Mouse (Mus musculus) embryo, embryonic 9.5 days (tissue): ENCODE results near the gene Tacc3.
A peak's percentile ranks its signal among the peaks of the same experiment; 100 is the strongest.

Source experiments
- DNase-seq: peaks from one replicate; pipeline ENCODE4 v3.0.0-alpha.2; 2017; ENCODE audit errors: extremely low spot score

Tacc3 gene

DNA sequence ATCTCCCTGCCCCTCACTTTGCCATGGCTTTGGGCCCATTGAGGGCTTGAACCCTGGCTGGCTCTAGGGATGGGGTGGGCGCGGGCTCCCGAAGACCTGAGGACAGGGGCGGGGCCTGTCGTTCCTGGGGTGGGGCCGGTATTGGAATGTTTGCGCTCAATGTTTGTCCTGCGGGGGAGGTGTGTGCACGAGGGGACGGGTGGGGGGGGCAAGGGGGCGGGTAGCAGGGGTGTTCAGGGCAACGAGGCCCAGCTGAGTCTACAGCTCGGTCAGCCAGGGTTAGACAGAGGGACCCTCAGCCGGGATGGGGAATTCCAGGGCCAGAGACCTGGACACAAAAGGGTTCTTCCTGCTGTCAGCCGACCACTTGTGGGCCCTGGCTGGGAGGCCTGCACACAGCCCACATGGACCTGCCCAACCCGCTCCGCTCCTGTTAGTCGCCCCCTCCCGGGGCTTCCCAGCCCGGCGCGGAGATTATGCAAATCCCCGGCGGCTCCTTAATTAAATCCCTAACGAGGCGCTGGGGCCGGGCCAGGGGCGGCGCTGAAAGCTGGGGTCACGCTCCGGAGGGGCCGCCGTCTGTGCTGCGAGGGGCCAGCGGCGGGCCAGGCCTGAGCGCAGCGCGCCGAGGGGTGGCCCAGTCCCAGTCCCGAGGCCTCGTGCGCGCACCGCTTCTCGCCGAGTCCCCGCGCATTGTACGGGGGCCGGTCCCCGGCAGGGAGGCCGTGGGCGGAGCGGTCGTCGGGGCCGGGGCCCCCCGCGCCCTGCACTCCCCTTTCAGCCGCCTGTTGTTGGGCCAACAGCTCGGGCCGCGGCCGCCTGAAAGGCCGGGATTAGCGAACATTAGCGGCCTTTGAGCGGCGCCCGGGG, 37.2 kb downstream of the Tacc3 start:
- DNase-seq, result peak; percentile 84

DNA sequence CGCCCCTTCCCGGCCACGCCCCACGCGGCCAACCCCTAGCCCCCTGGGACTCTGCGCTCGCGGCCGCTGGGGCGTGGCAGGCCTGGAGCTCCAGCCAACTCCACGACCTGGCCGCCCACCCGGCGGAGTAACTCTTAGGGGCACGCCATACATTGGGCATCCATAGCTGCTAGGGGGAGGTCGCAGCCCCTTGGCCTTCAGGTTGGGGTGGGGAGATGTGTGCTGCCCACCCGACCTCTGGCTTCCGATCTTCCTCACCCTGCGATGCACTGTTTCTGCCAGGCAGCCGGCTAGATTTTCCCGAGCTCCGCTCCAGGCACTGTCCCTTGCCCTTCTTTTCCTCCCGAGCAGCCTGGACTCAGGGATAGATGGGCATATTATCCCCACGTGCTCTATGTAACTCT, 37.8 kb downstream of the Tacc3 start:
- no peak for DNase-seq

DNA sequence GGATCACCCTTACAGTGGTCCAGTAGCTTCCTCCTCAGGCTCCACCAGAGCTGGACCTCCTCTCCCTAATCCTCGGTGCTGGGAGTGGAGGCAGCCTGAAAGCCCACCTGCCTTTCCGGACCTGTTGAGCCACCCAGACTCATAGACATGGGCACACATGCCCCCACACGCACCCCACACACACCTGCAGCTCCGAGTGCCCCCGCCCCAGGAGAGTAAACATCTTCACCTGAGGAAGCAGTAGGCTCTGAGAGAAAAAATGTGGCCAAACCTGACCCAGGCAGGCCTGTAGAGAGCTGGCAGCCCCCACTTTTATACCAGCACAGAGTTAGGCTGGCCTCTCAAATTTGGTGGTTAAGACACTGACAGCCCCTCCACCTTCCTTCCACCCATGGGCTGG, 38.5 kb downstream of the Tacc3 start:
- no peak for DNase-seq

DNA sequence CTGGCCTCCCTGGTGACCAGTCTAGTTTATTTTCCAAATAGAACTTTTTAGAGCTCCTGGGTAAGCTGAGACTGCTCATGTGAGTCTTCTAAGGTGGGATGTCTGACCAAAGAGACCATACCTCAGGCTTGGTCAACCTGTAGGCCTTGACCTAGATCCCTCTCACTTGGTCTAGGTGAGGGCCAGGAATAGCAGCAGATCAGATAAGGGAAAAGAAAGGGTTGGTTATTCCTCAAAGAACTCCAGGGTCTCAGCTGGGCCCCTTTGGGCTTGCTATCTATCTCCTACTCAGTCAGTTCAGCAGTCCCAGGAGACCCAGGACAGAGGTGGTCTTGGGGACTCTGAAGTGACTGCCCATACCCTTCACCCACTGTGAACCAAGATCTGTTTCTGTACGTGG, 39.6 kb downstream of the Tacc3 start:
- DNase-seq, result no peak

DNA sequence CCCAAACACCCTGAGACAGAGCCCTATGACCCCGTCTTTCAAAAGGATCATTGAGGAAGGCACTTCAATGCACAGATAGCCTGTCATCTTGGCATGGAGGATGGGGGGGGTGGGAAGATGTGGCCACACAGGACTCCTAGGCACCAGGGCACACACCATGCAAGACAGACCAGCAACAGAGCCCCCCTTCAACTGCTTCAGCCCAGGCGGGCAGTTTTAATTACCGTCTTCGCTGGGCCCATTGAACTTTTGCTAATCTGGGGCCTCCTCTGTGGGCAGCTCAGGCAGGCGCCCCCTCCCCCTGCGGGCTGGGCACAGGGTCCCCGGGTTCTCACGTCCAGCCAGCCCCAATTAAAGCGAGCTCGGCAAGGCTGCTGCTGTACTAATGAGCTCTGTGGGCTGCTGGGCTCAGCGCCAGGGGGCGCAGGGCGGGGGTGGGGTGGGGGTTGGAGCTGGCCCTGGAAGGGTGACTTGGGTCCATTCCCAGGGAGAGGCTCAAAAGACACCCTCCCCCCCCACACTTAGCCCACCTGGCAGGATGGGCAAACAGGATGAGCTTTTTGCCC, 40.1 kb downstream of the Tacc3 start:
- no peak for DNase-seq

DNA sequence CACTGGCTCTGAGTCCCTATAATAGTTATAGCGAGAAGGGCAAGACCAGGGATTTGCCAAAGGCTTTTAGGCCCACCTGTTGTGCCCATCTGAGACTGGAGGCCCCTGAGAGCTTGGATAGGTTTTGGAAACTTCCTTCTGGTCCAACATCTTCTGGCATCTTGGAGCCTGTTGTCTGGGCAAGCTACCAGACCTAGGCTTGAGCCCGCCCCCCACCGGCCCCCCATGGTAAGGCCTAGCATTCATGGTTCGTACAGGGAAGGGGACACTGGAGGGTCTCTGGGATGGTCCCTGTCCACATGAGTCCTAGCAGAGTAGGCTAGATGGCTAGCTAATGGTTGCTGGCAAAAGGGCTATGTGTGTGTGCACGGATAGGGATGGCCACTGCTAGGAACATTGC, 40.7 kb downstream of the Tacc3 start:
- DNase-seq, result no peak

DNA sequence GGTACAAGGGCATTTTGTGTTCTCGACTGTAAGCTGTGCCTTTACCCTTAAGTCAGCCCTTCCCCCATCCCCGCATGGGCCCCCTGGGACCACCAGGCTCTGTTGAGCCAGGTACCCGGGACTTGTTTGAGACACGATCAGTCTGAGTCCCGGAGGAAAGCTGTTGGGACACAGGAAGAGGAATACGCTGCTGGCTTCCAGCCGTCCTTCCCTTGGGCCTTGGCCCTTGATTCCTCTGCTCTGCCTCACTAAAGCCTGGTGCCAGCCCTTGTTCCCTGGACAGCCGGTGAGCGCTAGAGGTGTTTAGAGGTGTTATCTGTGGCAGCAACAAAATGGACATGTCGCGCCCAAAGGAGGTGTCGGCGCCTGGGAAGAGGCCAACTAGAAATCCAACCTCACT, 42.1 kb downstream of the Tacc3 start:
- no peak for DNase-seq

DNA sequence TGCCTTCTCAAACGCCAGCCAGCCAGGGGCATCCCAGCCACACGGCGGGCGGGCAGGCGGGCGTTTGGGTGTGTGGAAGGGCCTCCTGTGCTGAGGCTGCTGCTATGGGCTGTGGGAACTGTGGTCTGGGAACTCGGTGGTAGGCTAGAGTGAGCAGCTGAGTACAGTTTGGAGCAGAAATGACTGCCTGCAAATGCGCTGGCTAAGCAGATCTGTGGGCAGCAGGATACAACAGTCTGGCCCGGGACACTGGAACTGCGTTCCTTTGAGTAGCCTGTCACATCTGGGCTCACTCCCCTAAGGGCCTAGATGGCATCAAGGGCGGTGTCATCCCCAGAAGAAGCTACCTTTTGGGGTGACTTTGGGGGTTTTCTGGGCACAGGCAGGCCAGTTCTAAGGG, 43.9 kb downstream of the Tacc3 start:
- DNase-seq, result no peak

DNA sequence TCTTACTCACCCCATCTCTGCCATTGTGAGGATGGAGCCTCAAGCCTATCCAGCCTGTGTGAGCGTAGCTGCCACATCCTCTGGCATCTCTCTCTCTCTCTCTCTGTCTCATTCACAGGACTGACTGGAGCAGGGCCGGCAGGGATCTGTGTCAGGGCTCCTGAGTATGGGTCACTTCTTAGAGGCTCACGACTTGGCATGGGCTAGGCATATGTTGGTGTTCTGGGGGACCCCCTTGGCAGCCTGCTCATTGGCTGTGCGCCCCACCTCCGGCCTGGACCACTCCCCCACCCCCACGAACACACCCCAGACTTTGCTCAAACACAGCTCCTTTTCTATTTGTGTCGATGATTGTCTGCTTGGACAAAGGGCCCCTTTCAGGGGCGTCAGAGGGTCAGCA, 46.1 kb downstream of the Tacc3 start:
- no peak for DNase-seq

DNA sequence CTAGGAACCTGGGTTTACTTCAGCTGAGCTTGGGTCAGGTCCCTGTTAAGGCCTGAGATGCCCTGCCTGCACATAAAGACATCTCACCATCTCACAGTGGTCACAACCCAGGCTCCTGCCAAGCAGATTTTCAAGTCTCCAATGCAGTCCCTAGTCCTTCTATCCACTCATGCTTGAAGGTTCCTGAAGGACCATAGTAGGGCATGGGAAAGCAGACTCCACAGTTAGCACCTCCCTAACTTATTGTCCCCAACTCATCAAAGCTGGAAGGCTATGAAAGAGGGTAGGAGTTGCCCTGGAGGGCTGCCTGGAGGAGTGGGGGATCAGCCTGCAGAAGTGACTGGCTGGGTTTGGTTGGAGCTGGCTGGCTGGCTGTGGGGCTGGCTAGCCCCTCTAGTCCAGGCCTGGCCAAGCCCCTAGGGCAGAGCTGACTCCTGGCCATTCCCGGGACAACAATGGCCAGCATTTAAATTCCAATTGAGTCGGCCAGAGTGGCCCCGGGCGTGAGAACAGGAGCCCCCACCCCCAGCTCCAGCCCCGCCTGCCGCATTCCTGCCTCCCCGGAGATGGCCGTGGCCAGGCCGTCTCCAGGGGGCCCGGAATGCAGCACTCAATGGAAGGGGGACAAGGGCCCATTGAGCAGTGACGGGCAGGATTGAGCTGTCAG, 47.1 kb downstream of the Tacc3 start:
- peak; percentile 87 for DNase-seq

DNA sequence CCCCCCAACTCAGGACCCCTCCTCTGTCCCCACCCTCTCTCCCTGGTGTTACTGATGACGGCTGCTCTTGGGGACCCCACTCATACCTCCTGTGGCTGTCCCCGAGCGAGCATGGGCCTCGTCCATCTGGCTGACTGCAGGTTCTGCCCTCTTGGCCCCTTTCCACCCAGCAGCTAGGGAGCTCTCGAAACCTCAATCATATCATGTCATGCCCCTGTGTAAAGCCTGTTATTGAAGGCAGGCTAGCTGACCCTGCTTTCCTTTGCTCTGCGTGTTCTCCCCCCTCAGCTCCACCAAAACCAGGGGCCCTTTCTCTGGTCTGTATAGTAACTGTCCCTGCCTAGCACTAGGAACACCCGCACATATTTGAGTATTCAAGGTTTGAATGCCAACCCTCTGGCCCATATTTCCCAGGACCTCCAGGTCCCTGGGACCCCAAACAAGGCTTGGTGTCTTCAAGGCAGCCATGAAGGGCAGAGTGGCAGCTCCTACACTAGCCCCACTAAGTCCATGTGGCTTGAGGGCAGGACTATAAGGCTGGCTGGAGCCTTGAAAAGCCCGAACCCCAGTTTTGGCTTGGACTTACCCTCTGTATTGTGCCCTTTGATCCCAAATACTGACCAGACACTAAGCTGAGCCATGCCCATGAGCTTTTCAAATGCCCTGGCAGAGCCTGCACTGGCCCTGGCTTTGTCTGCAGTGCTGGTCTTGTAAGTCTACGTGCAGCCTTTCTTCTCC, 47.9 kb downstream of the Tacc3 start:
- DNase-seq, result no peak

DNA sequence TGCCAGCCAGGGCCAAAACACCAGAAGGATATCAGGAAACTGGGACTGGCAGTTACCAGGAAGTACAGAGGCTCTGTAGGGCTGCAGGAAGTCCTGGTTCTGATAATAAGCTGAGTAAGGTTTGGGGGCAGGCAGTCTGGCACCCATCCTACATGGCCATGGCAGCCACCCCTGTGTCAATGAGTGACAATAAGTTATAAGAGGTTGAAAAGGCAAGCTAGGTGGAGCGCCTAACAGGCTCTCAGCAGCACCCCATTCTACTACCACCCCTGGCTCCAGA, 48.4 kb downstream of the Tacc3 start:
- no peak for DNase-seq

DNA sequence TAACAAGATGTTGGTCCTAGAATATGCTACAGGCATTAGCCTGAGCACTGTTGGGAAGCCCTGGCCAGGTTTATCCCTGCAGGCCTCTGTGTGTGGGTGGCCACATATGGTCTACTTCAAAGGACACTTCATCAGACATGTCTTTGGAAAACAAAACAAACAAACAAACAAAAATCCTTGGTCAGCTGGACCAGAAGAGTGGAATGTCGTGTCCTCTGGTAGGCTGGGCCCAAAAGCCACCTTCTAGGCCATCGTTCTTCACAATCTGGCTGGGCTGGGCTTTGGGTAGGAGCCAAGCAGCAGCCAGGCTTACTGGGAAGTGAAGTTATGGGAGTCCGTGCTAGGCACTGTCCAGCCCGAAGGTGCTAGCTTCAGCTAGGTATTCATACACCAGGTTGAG, 49.2 kb downstream of the Tacc3 start:
- no peak for DNase-seq

DNA sequence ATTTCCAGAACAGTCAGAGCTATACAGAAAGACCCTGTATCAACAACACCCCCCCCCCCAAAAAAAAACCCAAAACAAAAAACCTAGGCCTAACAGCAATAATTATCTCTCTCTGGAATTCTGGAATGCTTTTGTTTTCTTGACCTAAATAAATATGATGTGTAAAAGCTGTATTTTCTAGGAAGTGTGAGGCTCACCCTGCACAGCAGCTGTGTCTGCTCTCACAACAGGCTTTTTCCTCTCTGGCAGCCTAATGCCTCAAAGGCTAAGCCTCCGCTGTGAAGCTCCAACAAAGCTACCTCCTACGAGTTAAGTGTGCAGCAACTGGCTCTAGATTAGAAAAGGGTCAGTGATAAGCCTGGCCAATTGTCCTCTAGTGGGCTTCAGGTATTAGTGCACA, 51.1 kb downstream of the Tacc3 start:
- no peak for DNase-seq

DNA sequence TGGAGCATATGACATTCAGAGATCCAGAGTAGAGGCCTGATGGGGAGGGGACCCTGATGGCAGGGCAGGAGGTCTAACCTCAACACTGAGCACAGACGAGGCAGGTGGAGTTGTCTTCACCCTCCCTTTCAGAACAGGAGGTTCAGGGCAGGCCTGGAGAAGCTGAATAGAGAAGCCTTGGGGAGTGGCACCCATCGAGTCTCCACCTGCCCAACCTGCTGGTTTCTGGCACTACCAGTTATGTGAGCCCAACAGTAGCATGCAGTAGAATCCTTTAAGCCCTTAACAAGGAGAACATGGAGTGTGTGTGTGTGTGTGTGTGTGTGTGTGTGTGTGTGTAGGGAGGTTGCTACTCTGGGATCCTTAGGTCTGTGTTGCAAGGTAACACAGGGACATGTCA, 54.6 kb downstream of the Tacc3 start:
- DNase-seq, result no peak

DNA sequence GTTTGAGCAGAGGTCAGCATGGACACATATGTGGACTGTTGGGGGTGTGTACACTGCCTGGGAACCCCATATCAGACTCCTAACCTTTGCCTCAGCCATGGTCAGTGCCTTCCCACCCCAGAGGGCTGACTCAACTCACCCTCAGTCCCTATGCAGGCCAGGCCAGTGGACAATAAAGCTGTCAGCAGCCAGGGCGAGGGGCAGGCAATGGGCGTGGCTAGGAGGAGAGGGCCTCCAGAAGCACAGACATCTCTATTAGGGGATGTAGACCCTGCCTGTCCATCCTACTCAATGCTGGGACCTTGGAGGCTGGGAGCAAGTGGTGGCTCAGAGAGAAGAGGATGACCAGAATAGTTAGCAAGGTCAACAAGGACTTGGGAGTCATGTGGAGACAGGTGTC, 57.3 kb downstream of the Tacc3 start:
- no peak for DNase-seq

DNA sequence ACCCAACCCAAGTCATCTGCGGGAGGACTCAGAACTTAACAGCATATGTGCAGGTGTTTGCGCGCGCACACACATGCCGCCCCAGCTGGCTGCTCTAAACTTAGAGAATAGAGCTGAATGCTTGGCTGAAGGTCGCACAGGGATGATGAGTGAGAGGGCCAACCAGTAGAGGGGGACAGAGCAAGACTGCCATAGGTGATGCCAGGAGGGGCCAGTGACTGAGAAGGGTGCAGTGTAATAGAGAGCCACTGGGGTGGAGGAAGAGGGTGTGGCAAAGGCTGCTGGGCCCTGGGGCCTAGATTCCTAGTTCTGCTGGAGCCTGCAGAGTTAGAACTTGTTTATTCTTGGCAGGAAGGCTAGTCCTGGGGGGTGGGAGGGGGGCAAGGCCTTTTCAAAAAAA, 58.5 kb downstream of the Tacc3 start:
- no peak for DNase-seq

DNA sequence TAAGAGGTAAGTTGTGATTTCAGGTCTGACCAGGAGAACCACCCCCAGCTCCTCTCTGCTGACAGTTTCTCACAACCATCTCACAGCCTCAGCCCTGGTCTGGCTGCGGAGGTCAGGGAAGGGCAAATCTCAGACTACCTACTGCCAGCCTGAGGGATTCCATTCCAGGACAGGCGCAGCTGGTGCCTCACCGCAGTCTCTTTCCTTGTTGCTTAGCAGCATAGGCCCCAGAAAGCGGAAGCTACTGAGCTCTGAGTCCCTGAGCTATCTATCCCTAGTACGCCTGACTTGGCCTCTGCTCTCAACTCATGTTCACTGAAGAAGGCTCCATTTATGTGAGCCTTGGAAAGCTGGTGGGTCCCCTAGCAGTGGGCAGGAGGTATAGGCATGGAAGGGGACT, 60.5 kb downstream of the Tacc3 start:
- no peak for DNase-seq

DNA sequence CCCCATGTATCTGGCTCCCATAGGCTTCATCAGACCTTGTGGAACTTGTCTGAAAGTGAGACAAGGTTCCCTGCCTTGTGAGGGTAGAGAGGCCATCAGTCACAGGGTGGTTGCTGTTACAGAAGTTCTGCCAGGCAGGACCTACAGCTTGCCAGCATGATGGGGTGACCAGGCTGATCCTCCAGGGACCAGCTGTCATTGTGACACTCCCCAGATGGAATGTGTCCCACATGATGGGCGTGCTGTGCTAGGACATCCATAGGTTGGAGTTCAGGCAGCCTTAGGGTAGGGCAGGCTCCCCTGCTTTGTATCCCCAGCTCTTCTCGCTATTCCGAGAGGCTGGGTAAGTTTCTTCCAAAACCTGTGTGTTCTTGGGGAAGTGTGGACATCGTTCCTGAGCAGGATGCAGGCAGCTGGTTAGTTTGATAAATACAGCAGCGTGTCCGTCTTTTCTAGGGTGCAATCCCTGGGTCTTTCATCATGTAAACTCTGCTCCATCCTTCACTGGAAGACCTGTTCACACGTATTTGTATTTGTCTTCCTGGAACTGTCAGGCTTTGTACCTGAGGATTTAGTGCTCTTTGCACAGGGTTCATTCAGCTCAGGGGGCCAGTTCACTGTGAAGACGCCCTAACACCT, 63.0 kb downstream of the Tacc3 start:
- no peak for DNase-seq

DNA sequence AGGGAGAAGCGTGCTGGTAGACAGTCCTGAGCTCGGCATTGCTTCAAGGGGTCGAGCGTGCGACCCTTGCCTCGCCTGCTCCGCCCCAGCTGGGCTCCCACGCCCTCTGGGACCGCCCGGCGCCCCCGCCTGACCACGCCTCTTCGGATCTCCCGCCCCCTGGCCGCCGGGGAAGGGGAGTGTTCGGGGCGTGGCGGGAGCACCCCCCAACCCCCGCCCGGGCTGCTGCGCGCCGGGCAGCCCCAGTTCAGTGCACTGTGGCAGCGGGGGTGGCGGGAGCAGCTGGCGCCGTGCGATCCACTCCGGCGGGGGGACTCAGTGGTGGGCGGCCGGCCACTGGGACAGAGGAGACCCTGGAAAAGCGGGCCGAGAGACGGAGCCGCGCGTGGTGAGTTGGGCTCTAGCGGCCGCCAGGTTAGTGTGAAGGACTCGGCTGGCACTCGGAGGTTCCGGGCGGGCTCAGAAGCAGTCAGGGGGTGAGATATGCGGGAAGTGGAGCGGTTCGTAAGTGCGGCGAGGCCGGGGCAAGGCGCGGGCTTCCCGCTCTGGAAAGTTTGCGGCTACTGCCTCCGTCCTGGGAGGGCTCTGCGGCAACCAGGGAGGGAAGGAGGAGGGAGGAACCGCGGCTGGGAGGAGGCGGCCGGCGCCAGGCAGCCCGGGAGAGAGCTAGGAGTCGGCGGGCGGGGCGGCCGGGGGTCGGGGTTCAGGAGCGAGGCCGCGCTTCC, 63.8 kb downstream of the Tacc3 start, which contains the start of gene Fgfr3:
Gene Fgfr3, plus strand, starts transcription at position 134 of the 725 bp plus-strand sequence.
- DNase-seq, result peak; percentile 89

DNA sequence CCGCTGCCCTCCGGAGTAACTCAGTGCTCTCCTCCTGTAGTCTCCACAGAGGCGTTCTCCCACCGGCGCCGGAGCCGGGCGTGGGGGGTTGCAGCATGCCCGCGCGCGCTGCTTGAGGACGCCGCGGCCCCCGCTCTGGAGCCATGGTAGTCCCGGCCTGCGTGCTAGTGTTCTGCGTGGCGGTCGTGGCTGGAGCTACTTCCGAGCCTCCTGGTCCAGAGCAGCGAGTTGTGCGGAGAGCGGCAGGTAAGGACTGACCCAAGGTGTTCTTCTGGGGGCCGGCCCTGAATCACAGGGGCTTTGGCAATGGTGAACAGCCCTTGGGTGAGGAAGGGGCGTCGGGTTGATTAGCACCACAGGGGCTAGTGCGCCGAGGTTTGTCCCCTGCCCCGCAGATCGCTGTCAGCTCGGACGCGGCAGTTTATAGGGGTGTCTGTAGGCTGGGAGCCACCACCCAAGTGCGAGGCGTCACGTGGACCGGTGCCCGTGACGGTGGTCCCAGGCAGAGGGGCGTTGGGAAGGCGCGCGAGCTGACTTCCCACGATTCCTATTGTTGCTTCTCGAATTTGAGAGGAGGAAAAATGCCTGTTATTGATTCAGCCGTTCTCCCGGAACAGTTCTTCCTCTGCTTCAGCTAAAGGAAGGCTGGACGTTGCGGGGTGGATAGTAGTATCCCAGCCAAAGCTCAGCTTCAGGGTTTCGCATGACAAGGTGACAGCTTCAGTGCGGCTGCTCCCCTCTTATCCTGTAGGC, 64.5 kb downstream of the Tacc3 start:
- DNase-seq, result no peak
